8 mouse cellular contexts compared by ENCODE assay signal in the genomic region with DNA sequence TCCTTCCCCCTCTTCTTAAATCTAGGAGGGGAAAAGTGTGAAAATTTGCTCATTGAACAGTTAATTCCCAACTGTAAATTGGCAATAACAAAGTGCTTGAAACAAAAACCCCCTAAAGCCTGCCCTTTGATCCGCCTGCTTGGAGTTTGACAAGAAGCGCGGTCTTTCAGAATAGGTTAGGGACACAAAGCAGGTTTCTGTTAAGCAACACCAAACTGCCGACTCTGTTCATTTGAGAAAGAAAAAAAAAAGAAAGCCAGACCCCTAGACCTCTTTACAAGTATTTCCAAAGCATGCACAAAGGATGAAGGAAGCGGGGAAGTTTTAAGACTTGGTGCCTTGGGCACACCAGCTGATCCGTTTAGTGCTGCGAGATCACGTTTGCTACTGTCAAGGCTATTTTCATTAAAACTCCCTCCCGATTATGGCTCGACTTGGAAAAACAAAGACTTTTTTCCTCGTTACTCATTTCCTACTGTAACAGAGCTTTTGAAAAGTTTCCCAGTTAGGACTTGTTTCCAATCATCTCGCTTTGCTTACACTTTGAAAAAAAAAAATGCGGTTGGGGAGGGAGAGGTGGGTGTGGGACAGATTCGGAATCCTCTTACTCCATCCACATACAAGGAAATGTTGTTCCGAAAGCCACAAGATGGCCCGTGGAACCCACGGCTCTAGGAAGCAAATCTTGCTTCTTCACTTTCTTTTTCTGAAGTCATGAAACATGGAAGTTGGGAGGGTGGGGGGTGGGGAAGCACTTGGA. TPM values are rescaled to one million over a fixed set of nuclear protein-coding genes. Genes with fewer than 3 reads are reported as not detected.
DNase-seq lines count a peak whose midpoint lies in the region; TF ChIP-seq lines count a peak whose summit lies in the region.

No protein-coding gene starts in this region.

- no peak for TF ChIP-seq CTCF in layer of hippocampus, adult 2 months (conservative IDR thresholded peaks at IDR 0.05)
- no peak for TF ChIP-seq CTCF in embryonic fibroblast, embryonic 13.5 days (IDR thresholded peaks at IDR 0.05; ENCODE audit: borderline replicate concordance, insufficient read depth, low read length)

- H3K4me1 ChIP-seq in embryonic fibroblast, embryonic 13.5 days (ENCODE audit: control insufficient read depth, insufficient read depth, low read length), result peaks cover 12% of the 10 kb centered on the region

- peak overlapping the region; percentile 14; the same call in 1 of the 2 replicates for H3K27ac ChIP-seq in layer of hippocampus, adult 2 months
- peak overlapping the region; percentile 98 for H3K27ac ChIP-seq in embryonic fibroblast, embryonic 13.5 days (ENCODE audit: insufficient read depth, low read length)

- peak overlapping the region; percentile 56 for H3K4me3 ChIP-seq in layer of hippocampus, adult 2 months
- H3K4me3 ChIP-seq in embryonic fibroblast, embryonic 13.5 days (ENCODE audit: insufficient read depth, low read length), result peak overlapping the region; percentile 90

- TF ChIP-seq POLR2A in embryonic fibroblast, embryonic 13.5 days (IDR thresholded peaks at IDR 0.05; ENCODE audit: low read depth, low read length), result peak; percentile 29; the same call in 1 of the 2 replicates

- no peak for DNase-seq in layer of hippocampus, adult 2 months (ENCODE audit: low spot score in 2 of 2)
- no peak for DNase-seq in layer of hippocampus, adult 9-10 months (ENCODE audit: low spot score)
- peak; percentile 35 for DNase-seq in hindlimb bud, embryonic 11.5 days (ENCODE audit: extremely low spot score, low read depth, low spot score)
- DNase-seq in lung, postnatal 14 days, result peak; percentile 20
- peak; percentile 34 for DNase-seq in thymus, postnatal 25 days
- DNase-seq in urinary bladder, adult 2 months (ENCODE audit: low spot score), result no peak
- DNase-seq in spleen, adult 12 weeks (ENCODE audit: low spot score), result no peak

RNA-seq across cellular contexts. Expression of a gene that starts 5.4 kb away (rescaled TPM):
- 1 to 10 TPM; 1.4 to 1.7 TPM for total RNA-seq in layer of hippocampus, adult 2 months (2021)
- 95.7 and 100 TPM in 2 replicates for polyA plus RNA-seq in embryonic fibroblast, embryonic 13.5 days (2011; ENCODE audit: insufficient read length, low read depth, missing spikeins)
- polyA plus RNA-seq in urinary bladder, adult 2 months (2012; rRNA removed), result 77.2 and 79.5 TPM in 2 replicates

Comparison
In these comparisons a context has a peak if more than half of its experiments do, and no peak if none do; other contexts are left out.
1. DNase-seq: peak in hindlimb bud, embryonic 11.5 days (single experiment), lung, postnatal 14 days (single experiment) and thymus, postnatal 25 days (single experiment); none in layer of hippocampus, adult 2 months (0 of 2), layer of hippocampus, adult 9-10 months (single experiment), urinary bladder, adult 2 months (single experiment) and spleen, adult 12 weeks (single experiment).